Mouse (Mus musculus): ENCODE measurements at regions not wholly inside any gene's neighbourhood (a gene's known extent, or its start where the extent isn't known, plus 50 kb on each side); places are given as distances from the start of the nearest gene placed in this dataset.
A peak's percentile ranks its signal among the peaks of the same experiment; 100 is the strongest.

- 78% methylated on average over 5 of the region's 5 CpGs for whole genome bisulfite sequencing
- no peak overlapping the region for H3K4me2 ChIP-seq
- H3K9ac ChIP-seq (replicated peaks), result no peak overlapping the region
- no peak overlapping the region for H3K4me3 ChIP-seq (replicated peaks)
- H3K9me3 ChIP-seq, result no peaks in the 10 kb centered on the region
- H3K36me3 ChIP-seq, result no peaks in the 10 kb centered on the region
- H3K27me3 ChIP-seq, result peaks cover 4% of the 10 kb centered on the region; the same call in 1 of the 2 replicates
- no peak overlapping the region for H3K27ac ChIP-seq
- peaks cover 9% of the 10 kb centered on the region for H3K4me1 ChIP-seq (replicated peaks)
- ATAC-seq (ENCODE audit: insufficient number of reproducible peaks, insufficient read depth, low FRiP score, low TSS enrichment, low read depth), result no peak
Observed at GRCm38 (mm10) chr10:126788277-126788676, 112.9 kb downstream of the Atp23 start.

GRCm38 (mm10) chr10:126783161-126783560 is 118.0 kb downstream of the Atp23 start:
- H3K9ac ChIP-seq (replicated peaks), result no peak overlapping the region
- H3K4me3 ChIP-seq (replicated peaks), result no peak overlapping the region
- ATAC-seq (ENCODE audit: insufficient number of reproducible peaks, insufficient read depth, low FRiP score, low TSS enrichment, low read depth), result no peak
- H3K4me1 ChIP-seq (replicated peaks), result peaks cover 8% of the 10 kb centered on the region; the same call in 1 of the 2 replicates
- WGBS, result 85% methylated on average over 8 of the region's 8 CpGs
- H3K9me3 ChIP-seq, result 0 out of 2 replicates have a peak, but pooled peaks cover 3% of the 10 kb centered on the region
- H3K4me2 ChIP-seq, result no peak overlapping the region
- H3K36me3 ChIP-seq, result no peaks in the 10 kb centered on the region
- no peak overlapping the region for H3K27ac ChIP-seq
- peaks cover 13% of the 10 kb centered on the region; the same call in 1 of the 2 replicates for H3K27me3 ChIP-seq

GRCm38 (mm10) chr10:126776603-126777002 is 124.6 kb downstream of the Atp23 start:
- H3K4me1 ChIP-seq (replicated peaks), result peaks cover 12% of the 10 kb centered on the region; the same call in 1 of the 2 replicates
- H3K4me3 ChIP-seq (replicated peaks), result no peak overlapping the region
- ATAC-seq (ENCODE audit: insufficient number of reproducible peaks, insufficient read depth, low FRiP score, low TSS enrichment, low read depth), result no peak
- H3K27ac ChIP-seq, result no peak overlapping the region
- H3K9me3 ChIP-seq, result 0 out of 2 replicates have a peak, but pooled peaks cover 3% of the 10 kb centered on the region
- no peak overlapping the region for H3K9ac ChIP-seq (replicated peaks)
- no peak overlapping the region for H3K4me2 ChIP-seq
- H3K36me3 ChIP-seq, result no peaks in the 10 kb centered on the region
- WGBS, result 68% methylated on average over 3 of the region's 3 CpGs
- H3K27me3 ChIP-seq, result peaks cover 17% of the 10 kb centered on the region; the same call in 1 of the 2 replicates

- ATAC-seq (ENCODE audit: insufficient number of reproducible peaks, insufficient read depth, low FRiP score, low TSS enrichment, low read depth), result 0 out of 2 replicates have a peak, but pooled peaks have one; percentile 12
- peak overlapping the region; percentile 75; the same call in 1 of the 2 replicates for H3K27ac ChIP-seq
- WGBS, result 42% methylated on average over 13 of the region's 13 CpGs
Observed at GRCm38 (mm10) chr10:126775946-126776345, 125.2 kb downstream of the Atp23 start.

GRCm38 (mm10) chr10:126770446-126771020 is 130.6 kb downstream of the Atp23 start:
- WGBS, result 89% methylated on average over 6 of the region's 6 CpGs
- no peaks in the 10 kb centered on the region for H3K4me1 ChIP-seq (replicated peaks)
- no peak overlapping the region for H3K4me3 ChIP-seq (replicated peaks)
- no peaks in the 10 kb centered on the region for H3K36me3 ChIP-seq
- H3K27ac ChIP-seq, result no peak overlapping the region
- H3K9ac ChIP-seq (replicated peaks), result no peak overlapping the region
- peaks cover 25% of the 10 kb centered on the region for H3K27me3 ChIP-seq
- no peak for ATAC-seq (ENCODE audit: insufficient number of reproducible peaks, insufficient read depth, low FRiP score, low TSS enrichment, low read depth)
- no peaks in the 10 kb centered on the region for H3K9me3 ChIP-seq
- H3K4me2 ChIP-seq, result no peak overlapping the region

More at GRCm38 (mm10) chr10:126775946-126776345, 125.2 kb downstream of the Atp23 start:
- no peak overlapping the region for H3K4me3 ChIP-seq (replicated peaks)
- H3K4me2 ChIP-seq, result peak overlapping the region; percentile 19; the same call in 1 of the 2 replicates
- no peak overlapping the region for H3K9ac ChIP-seq (replicated peaks)
- H3K27me3 ChIP-seq, result peaks cover 23% of the 10 kb centered on the region; the same call in 1 of the 2 replicates
- H3K36me3 ChIP-seq, result no peaks in the 10 kb centered on the region
- 0 out of 2 replicates have a peak, but pooled peaks cover 3% of the 10 kb centered on the region for H3K9me3 ChIP-seq
- H3K4me1 ChIP-seq (replicated peaks), result peaks cover 12% of the 10 kb centered on the region; the same call in 1 of the 2 replicates

GRCm38 (mm10) chr10:126765648-126766047 is 135.5 kb downstream of the Atp23 start:
- Histone ChIP-seq H3K27me3 (peaks cover 7% of the 10 kb centered on the region), H3K36me3 (no peaks in the 10 kb centered on the region), H3K4me3 (replicated peaks) (no peak overlapping the region), H3K27ac (no peak overlapping the region), H3K9ac (replicated peaks) (no peak overlapping the region), H3K4me1 (replicated peaks) (no peaks in the 10 kb centered on the region), H3K9me3 (no peaks in the 10 kb centered on the region), H3K4me2 (no peak overlapping the region)
- WGBS, result 72% methylated on average over 2 of the region's 2 CpGs
- no peak for ATAC-seq (ENCODE audit: insufficient number of reproducible peaks, insufficient read depth, low FRiP score, low TSS enrichment, low read depth)

GRCm38 (mm10) chr10:126764740-126765139 is 136.4 kb downstream of the Atp23 start:
- H3K36me3 ChIP-seq, result no peaks in the 10 kb centered on the region
- no peak overlapping the region for H3K4me2 ChIP-seq
- no peaks in the 10 kb centered on the region for H3K9me3 ChIP-seq
- H3K4me3 ChIP-seq (replicated peaks), result no peak overlapping the region
- H3K9ac ChIP-seq (replicated peaks), result no peak overlapping the region
- H3K4me1 ChIP-seq (replicated peaks), result no peaks in the 10 kb centered on the region
- H3K27ac ChIP-seq, result no peak overlapping the region
- H3K27me3 ChIP-seq, result 0 out of 2 replicates have a peak, but pooled peaks cover 2% of the 10 kb centered on the region
- ATAC-seq (ENCODE audit: insufficient number of reproducible peaks, insufficient read depth, low FRiP score, low TSS enrichment, low read depth), result no peak
- WGBS, result 74% methylated on average over 8 of the region's 8 CpGs

- Histone ChIP-seq H3K4me3 (replicated peaks) (no peak overlapping the region), H3K9ac (replicated peaks) (no peak overlapping the region), H3K36me3 (no peaks in the 10 kb centered on the region), H3K4me2 (no peak overlapping the region), H3K27me3 (no peaks in the 10 kb centered on the region), H3K9me3 (no peaks in the 10 kb centered on the region), H3K27ac (no peak overlapping the region), H3K4me1 (replicated peaks) (no peaks in the 10 kb centered on the region)
- 77% methylated on average over 5 of the region's 5 CpGs for WGBS
- ATAC-seq (ENCODE audit: insufficient number of reproducible peaks, insufficient read depth, low FRiP score, low TSS enrichment, low read depth), result no peak
Observed at GRCm38 (mm10) chr10:126763976-126764375, 137.2 kb downstream of the Atp23 start.

- Histone ChIP-seq H3K9me3 (no peaks in the 10 kb centered on the region), H3K4me1 (replicated peaks) (peaks cover 7% of the 10 kb centered on the region; the same call in 1 of the 2 replicates), H3K4me3 (replicated peaks) (no peak overlapping the region), H3K4me2 (no peak overlapping the region), H3K27me3 (no peaks in the 10 kb centered on the region), H3K27ac (no peak overlapping the region), H3K36me3 (no peaks in the 10 kb centered on the region), H3K9ac (replicated peaks) (no peak overlapping the region)
- WGBS, result 81% methylated on average over 7 of the region's 7 CpGs
- no peak for ATAC-seq (ENCODE audit: insufficient number of reproducible peaks, insufficient read depth, low FRiP score, low TSS enrichment, low read depth)
Observed at GRCm38 (mm10) chr10:126758682-126759081, 142.5 kb downstream of the Atp23 start.

GRCm38 (mm10) chr10:126753201-126753600 is 148.0 kb downstream of the Atp23 start:
- H3K4me3 ChIP-seq (replicated peaks), result no peak overlapping the region
- no peak overlapping the region for H3K4me2 ChIP-seq
- no peak for ATAC-seq (ENCODE audit: insufficient number of reproducible peaks, insufficient read depth, low FRiP score, low TSS enrichment, low read depth)
- H3K4me1 ChIP-seq (replicated peaks), result peaks cover 15% of the 10 kb centered on the region
- H3K9me3 ChIP-seq, result no peaks in the 10 kb centered on the region
- H3K27me3 ChIP-seq, result no peaks in the 10 kb centered on the region
- H3K9ac ChIP-seq (replicated peaks), result no peak overlapping the region
- 71% methylated on average over 6 of the region's 6 CpGs for WGBS
- no peaks in the 10 kb centered on the region for H3K36me3 ChIP-seq
- H3K27ac ChIP-seq, result no peak overlapping the region

- H3K9ac ChIP-seq (replicated peaks), result no peak overlapping the region
- 57% methylated on average over 11 of the region's 11 CpGs for WGBS
- H3K9me3 ChIP-seq, result no peaks in the 10 kb centered on the region
Observed at GRCm38 (mm10) chr10:126752699-126753098, 148.5 kb downstream of the Atp23 start.

More at GRCm38 (mm10) chr10:126752699-126753098, 148.5 kb downstream of the Atp23 start:
- H3K4me2 ChIP-seq, result no peak overlapping the region
- no peak overlapping the region for H3K27ac ChIP-seq
- H3K4me3 ChIP-seq (replicated peaks), result no peak overlapping the region
- no peak for ATAC-seq (ENCODE audit: insufficient number of reproducible peaks, insufficient read depth, low FRiP score, low TSS enrichment, low read depth)
- H3K4me1 ChIP-seq (replicated peaks), result peaks cover 15% of the 10 kb centered on the region
- no peaks in the 10 kb centered on the region for H3K27me3 ChIP-seq
- no peaks in the 10 kb centered on the region for H3K36me3 ChIP-seq
